Mouse (Mus musculus): ENCODE results near the gene Rmi1. TPM values are rescaled to one million over a fixed set of nuclear protein-coding genes. Genes with fewer than 3 reads are reported as not detected.

Gene Rmi1
- total RNA-seq, 2 experiments from 2014 or later, result 12.0 to 14.1 TPM

Small RNA genes lying within 50 kb of the gene (microRNA-seq; reads per million reads assigned to microRNA genes)
- gene Mir7-1, result 18.0 to 29.7 reads per million in 2 experiments

Other genes starting within 250 kb of the Rmi1 start
- gene Idnk, start 244.6 kb upstream of the Rmi1 start, total RNA-seq (2021), result 10 to 100 TPM; 16.7 to 17.6 TPM
- 10 to 100 TPM; 71.3 to 74.6 TPM for gene Ubqln1, start 186.6 kb upstream of the Rmi1 start, total RNA-seq (2021)
- 10 to 100 TPM; 31.2 to 34.6 TPM for gene Gkap1, start 126.5 kb upstream of the Rmi1 start, total RNA-seq (2021)
- gene Kif27, start 43.1 kb upstream of the Rmi1 start, total RNA-seq (2021), result under 1 TPM; 0.34 to 0.79 TPM
- gene 2210016F16Rik, start 17.0 kb upstream of the Rmi1 start, total RNA-seq (2021), result 10 to 100 TPM; 18.6 to 18.7 TPM
- 100 to 1,000 TPM; 898 to 905 TPM for gene Hnrnpk, start 1.1 kb downstream of the Rmi1 start, total RNA-seq (2021)
- not detected for gene Slc28a3, start 208.6 kb downstream of the Rmi1 start, total RNA-seq (2021)